Mouse (Mus musculus): Measurements from ENCODE around the gene Mdm2.

- TF ChIP-seq CTCF (IDR thresholded peaks at IDR 0.05; ENCODE audit: low read depth), result no peak
- TF ChIP-seq EP300 (optimal IDR thresholded peaks at IDR 0.05), result no peak
Measured at GRCm38 (mm10) chr10:117659430-117659813, 51.1 kb downstream of the Mdm2 start.

Measured in stomach, postnatal 0 days (tissue).